Mouse (Mus musculus): ENCODE measurements around the gene Guca1a.
"Not testable (repeated sequence)": the region's sequence is repeated elsewhere in the genome, so short reads cannot be mapped to it uniquely, and the experiment has no call there.

GRCm38 (mm10) chr17:47422616-47423015 lies 22.2 kb upstream of the Guca1a start:
- not testable (repeated sequence) for TF ChIP-seq CTCF (conservative IDR thresholded peaks at IDR 0.05; ENCODE audit: low read length); POU5F1 (IDR thresholded peaks at IDR 0.05; ENCODE audit: borderline replicate concordance, low read length); NANOG (IDR thresholded peaks at IDR 0.05; ENCODE audit: borderline replicate concordance, low read length)
